In the genomic region with DNA sequence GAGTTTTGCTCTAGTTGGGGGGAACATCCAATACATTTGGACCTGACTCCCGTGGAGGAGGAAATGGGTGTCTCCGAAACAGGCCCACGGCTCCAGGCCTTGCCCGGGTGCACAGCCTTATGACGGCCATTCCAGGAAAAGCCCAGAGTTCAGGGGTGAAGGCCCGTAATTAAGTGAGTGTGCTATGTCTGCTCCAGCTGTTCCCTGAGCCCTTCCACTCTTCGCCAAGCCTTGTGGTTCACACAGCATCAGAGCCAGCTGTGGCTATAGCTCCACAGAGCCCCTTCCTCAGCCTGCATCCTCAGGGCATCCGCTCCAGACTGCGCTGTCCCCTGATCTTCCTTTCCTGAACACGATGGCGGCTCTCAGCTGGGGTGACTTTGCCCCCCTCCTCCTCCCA, we compare ENCODE assay signal across 17 mouse cellular contexts.
DNase-seq lines count a peak whose midpoint lies in the region; ATAC-seq lines count a peak whose summit lies in the region.
"Had no signal": no experiment of that assay in that cellular context is flagged by ENCODE, and none has a peak within 500 bp of the region (broad histone marks: within the 10 kb centered on the region; RNA-seq: fewer than 3 reads in every experiment).

No protein-coding gene starts in this region.

- no peak overlapping the region for H3K9ac ChIP-seq in kidney, embryonic 16.5 days (replicated peaks; ENCODE audit: low read length)
- no peak overlapping the region for H3K9ac ChIP-seq in kidney, embryonic 14.5 days (ENCODE audit: low read depth, low read length)
- H3K9ac ChIP-seq: embryonic facial prominence, embryonic 15.5 days; forebrain, embryonic 12.5 days; hindbrain, embryonic 12.5 days; intestine, embryonic 15.5 days; limb, embryonic 15.5 days had no signal

- H3K27ac ChIP-seq in kidney, embryonic 16.5 days (ENCODE audit: low read length) = peak overlapping the region; percentile 0; the same call in 1 of the 2 replicates
- H3K27ac ChIP-seq in kidney, embryonic 14.5 days (ENCODE audit: low read depth, low read length) = no peak overlapping the region
- H3K27ac ChIP-seq in limb, embryonic 10.5 days = peak overlapping the region; percentile 82
- H3K27ac ChIP-seq: embryonic facial prominence, embryonic 15.5 days; forebrain, embryonic 12.5 days; gastrocnemius, adult 2 months; hindbrain, embryonic 12.5 days; intestine, embryonic 15.5 days; limb, embryonic 15.5 days had no signal

- H3K36me3 ChIP-seq in kidney, embryonic 16.5 days (ENCODE audit: insufficient read depth, low read length) = no peaks in the 10 kb centered on the region
- no peaks in the 10 kb centered on the region for H3K36me3 ChIP-seq in kidney, embryonic 14.5 days (ENCODE audit: control insufficient read depth, insufficient read depth, low read length)
- no peaks in the 10 kb centered on the region for H3K36me3 ChIP-seq in limb, embryonic 10.5 days
- H3K36me3 ChIP-seq: embryonic facial prominence, embryonic 15.5 days; forebrain, embryonic 12.5 days; hindbrain, embryonic 12.5 days; intestine, embryonic 15.5 days; limb, embryonic 15.5 days had no signal

- no peak for ATAC-seq in kidney, embryonic 16.5 days (ENCODE audit: low FRiP score, low TSS enrichment)
- ATAC-seq in kidney, embryonic 14.5 days (ENCODE audit: low FRiP score, low TSS enrichment) = no peak; the same call in 1 of the 2 replicates
- ATAC-seq: intestine, embryonic 15.5 days had no signal

- no peak overlapping the region for H3K4me2 ChIP-seq in kidney, embryonic 16.5 days (replicated peaks; ENCODE audit: low read depth, low read length)
- no peak overlapping the region for H3K4me2 ChIP-seq in kidney, embryonic 14.5 days (replicated peaks; ENCODE audit: low read depth, low read length)
- H3K4me2 ChIP-seq: embryonic facial prominence, embryonic 15.5 days; forebrain, embryonic 12.5 days; hindbrain, embryonic 12.5 days; intestine, embryonic 15.5 days; limb, embryonic 15.5 days had no signal

- H3K27me3 ChIP-seq in kidney, embryonic 16.5 days (ENCODE audit: insufficient read depth, low read length) = no peaks in the 10 kb centered on the region
- no peaks in the 10 kb centered on the region for H3K27me3 ChIP-seq in kidney, embryonic 14.5 days (ENCODE audit: control insufficient read depth, insufficient read depth, low read length)
- H3K27me3 ChIP-seq in limb, embryonic 10.5 days (ENCODE audit: low read depth, poor library complexity, severe bottlenecking) = no peaks in the 10 kb centered on the region
- H3K27me3 ChIP-seq: embryonic facial prominence, embryonic 15.5 days; forebrain, embryonic 12.5 days; hindbrain, embryonic 12.5 days; intestine, embryonic 15.5 days; limb, embryonic 15.5 days had no signal

- WGBS in kidney, embryonic 16.5 days = 27% methylated on average over 11 of the region's 11 CpGs
- WGBS in kidney, embryonic 14.5 days = 36% methylated on average over 11 of the region's 11 CpGs
- WGBS in limb, embryonic 10.5 days = 47% methylated on average over 11 of the region's 11 CpGs

- peak; percentile 43 for DNase-seq in retina, postnatal 1 day
- no peak for DNase-seq in retina, embryonic 14.5 days (ENCODE audit: low spot score)
- DNase-seq in limb, embryonic 10.5 days (ENCODE audit: low spot score) = peak; percentile 62
- peak; percentile 75 for DNase-seq in lung, postnatal 36 days
- DNase-seq in natural killer cell, adult 2 months (ENCODE audit: low spot score in 2 of 2) = no peak
- DNase-seq: cerebellum, adult 11 months; gastrocnemius, adult 2 months; heart, adult 11 months; midbrain, embryonic 14.5 days; right cerebral cortex, postnatal 4 days had no signal

- 0 out of 2 replicates have a peak, but pooled peaks cover 3% of the 10 kb centered on the region for H3K9me3 ChIP-seq in kidney, embryonic 16.5 days (ENCODE audit: low read length)
- H3K9me3 ChIP-seq in kidney, embryonic 14.5 days (ENCODE audit: control insufficient read depth, low read length) = no peaks in the 10 kb centered on the region
- no peaks in the 10 kb centered on the region for H3K9me3 ChIP-seq in limb, embryonic 10.5 days (replicated peaks)
- H3K9me3 ChIP-seq: embryonic facial prominence, embryonic 15.5 days; forebrain, embryonic 12.5 days; hindbrain, embryonic 12.5 days; intestine, embryonic 15.5 days; limb, embryonic 15.5 days had no signal

- peaks cover 58% of the 10 kb centered on the region for H3K4me1 ChIP-seq in kidney, embryonic 16.5 days (ENCODE audit: insufficient read depth, low read length)
- peaks cover 37% of the 10 kb centered on the region for H3K4me1 ChIP-seq in kidney, embryonic 14.5 days (ENCODE audit: control insufficient read depth, insufficient read depth, low read length)
- H3K4me1 ChIP-seq in limb, embryonic 10.5 days = peaks cover 58% of the 10 kb centered on the region

- no peak overlapping the region for H3K4me3 ChIP-seq in kidney, embryonic 16.5 days (ENCODE audit: low read length)
- no peak overlapping the region for H3K4me3 ChIP-seq in kidney, embryonic 14.5 days (ENCODE audit: low read length)
- no peak overlapping the region for H3K4me3 ChIP-seq in limb, embryonic 10.5 days
- H3K4me3 ChIP-seq: embryonic facial prominence, embryonic 15.5 days; forebrain, embryonic 12.5 days; gastrocnemius, adult 2 months; hindbrain, embryonic 12.5 days; intestine, embryonic 15.5 days; limb, embryonic 15.5 days had no signal

Comparison
In these comparisons a context has a peak if more than half of its experiments do, and no peak if none do; other contexts are left out.
1. DNase-seq: peak in retina, postnatal 1 day (single experiment), limb, embryonic 10.5 days (single experiment) and lung, postnatal 36 days (single experiment); none in retina, embryonic 14.5 days (single experiment) and natural killer cell, adult 2 months (0 of 2).